Mouse (Mus musculus) olfactory bulb, adult 2 months (tissue): Measurements from ENCODE around the gene Fbln2.

ENCODE experiments used
- CTCF ChIP-seq: fragments of 200-500 bp; IDR thresholded peaks from 2 replicates; pipeline ENCODE4 v1.5.1; 2012; ENCODE audit warnings: low read depth, mild to moderate bottlenecking, low read length, moderate library complexity; ENCODE audit not compliant: insufficient read depth
- POLR2A ChIP-seq: fragments of 200-500 bp; IDR thresholded peaks from 2 replicates; pipeline ENCODE4 v1.6.1; 2012; ENCODE audit warnings: mild to moderate bottlenecking, low read depth, low read length, moderate library complexity; ENCODE audit not compliant: insufficient read depth

DNA sequence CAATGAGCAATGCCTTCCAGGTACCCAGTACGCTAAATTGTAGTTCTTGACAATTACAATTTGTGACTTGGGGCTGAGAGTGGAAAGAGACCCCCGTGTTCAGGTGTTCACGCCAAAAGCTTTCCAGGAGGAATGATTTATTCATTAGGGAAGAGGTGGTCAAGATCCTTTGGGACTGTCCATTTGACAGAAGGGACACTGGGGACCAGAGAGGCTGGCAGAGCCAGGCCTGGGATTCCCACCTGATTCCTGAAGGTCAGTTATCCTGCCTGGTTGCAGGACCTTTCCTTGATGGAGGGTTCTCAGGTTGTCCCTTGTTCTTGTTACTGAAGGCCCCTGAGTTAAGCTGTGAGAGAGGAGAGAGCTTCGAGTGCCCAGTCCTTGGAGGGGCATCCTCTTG lies 74.9 kb downstream of the Fbln2 start:
- TF ChIP-seq CTCF (no peak), POLR2A (no peak)
